Mouse (Mus musculus) G1E (cell line): Measurements from ENCODE around the gene Cd81.

Experiments used
- CTCF ChIP-seq: IDR thresholded peaks from 2 replicates; pipeline ENCODE4 v1.5.1; 2012; ENCODE audit warnings: low read depth, low read length, inconsistent platforms, mixed read lengths
- GATA1 ChIP-seq: IDR thresholded peaks from 2 replicates; pipeline ENCODE4 v1.6.1; 2012; ENCODE audit warnings: borderline replicate concordance, low read length, inconsistent platforms, mixed read lengths
- GATA2 ChIP-seq: IDR thresholded peaks from 2 replicates; pipeline ENCODE4 v1.6.1; 2012; ENCODE audit warnings: low read depth, low read length, inconsistent platforms, borderline replicate concordance
- TAL1 ChIP-seq: conservative IDR thresholded peaks from 2 replicates; pipeline ENCODE4 v1.6.1; 2012; ENCODE audit warnings: low read depth, low read length, inconsistent platforms, mixed read lengths

GRCm38 (mm10) chr7:143008370-143008926 is 44.1 kb upstream of the Cd81 start:
- TF ChIP-seq CTCF (no peak), GATA1 (no peak), GATA2 (no peak), TAL1 (no peak)
